Mouse (Mus musculus): ENCODE measurements at regions not wholly inside any gene's neighbourhood (a gene's known extent, or its start where the extent isn't known, plus 50 kb on each side); places are given as distances from the start of the nearest gene placed in this dataset.

DNA sequence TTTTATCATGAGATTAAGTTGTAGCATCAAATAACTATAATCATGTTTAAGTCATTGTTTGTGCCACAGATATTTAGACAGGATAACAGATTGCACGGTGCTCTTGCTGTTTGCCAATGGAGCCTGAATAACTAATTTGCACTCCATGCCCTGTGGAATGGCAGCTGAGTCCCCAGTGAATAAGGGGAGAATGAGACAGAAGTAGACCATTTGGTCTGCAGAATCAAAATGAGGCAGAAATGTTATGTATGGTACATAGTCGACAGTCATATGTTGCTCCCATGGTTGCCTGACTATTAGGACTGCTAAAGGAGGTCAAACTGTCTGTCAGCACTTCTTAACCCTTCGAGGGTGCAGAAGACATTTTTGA is 152.9 kb upstream of the Prr30 start:
- DNase-seq (ENCODE audit: extremely low read depth), result no peak
- no peak overlapping the region for H3K9ac ChIP-seq (ENCODE audit: insufficient read depth, low read depth)
- TF ChIP-seq JUND (conservative IDR thresholded peaks at IDR 0.05; ENCODE audit: low read depth, low read length) (no peak), USF2 (conservative IDR thresholded peaks at IDR 0.05; ENCODE audit: low read depth, low read length) (no peak), MYC (IDR thresholded peaks at IDR 0.05; ENCODE audit: low read depth, low read length) (no peak), POLR2A (IDR thresholded peaks at IDR 0.05; ENCODE audit: low read depth, low read length) (no peak), PAX5 (IDR thresholded peaks at IDR 0.05; ENCODE audit: low read length) (no peak), HCFC1 (IDR thresholded peaks at IDR 0.05; ENCODE audit: low read depth, low read length) (no peak), RAD21 (IDR thresholded peaks at IDR 0.05; ENCODE audit: low read depth, low read length) (no peak), USF1 (IDR thresholded peaks at IDR 0.05; ENCODE audit: low read depth, low read length) (no peak), TCF12 (IDR thresholded peaks at IDR 0.05; ENCODE audit: low read depth, low read length) (no peak), CHD1 (IDR thresholded peaks at IDR 0.05; ENCODE audit: low read depth, low read length) (no peak), ETS1 (conservative IDR thresholded peaks at IDR 0.05; ENCODE audit: low read depth, low read length) (no peak), POLR2AphosphoS2 (IDR thresholded peaks at IDR 0.05; ENCODE audit: low read depth, low read length) (no peak), ZKSCAN1 (IDR thresholded peaks at IDR 0.05; ENCODE audit: borderline replicate concordance, low read depth, low read length) (no peak), BHLHE40 (IDR thresholded peaks at IDR 0.05; ENCODE audit: low read depth, low read length) (no peak)
- in situ Hi-C loops (cut with MboI; ENCODE audit: low pct_ligation_motif_present, low pct_unique_long_range_greater_than_20kb, low sequenced_read_pairs) (no loop called here), dilution Hi-C loops (cut with MboI; ENCODE audit: extremely low pct_ligation_motif_present, extremely low pct_unique_long_range_greater_than_20kb, low sequenced_read_pairs) (no loop called here)
- H3K4me1 ChIP-seq (ENCODE audit: control insufficient read depth in 1 of 2, insufficient read depth in 2 of 2), result no peaks in the 10 kb centered on the region
- H3K27me3 ChIP-seq (replicated peaks), result no peaks in the 10 kb centered on the region
- H3K9me3 ChIP-seq (replicated peaks; ENCODE audit: low read length), result no peaks in the 10 kb centered on the region
- H3K36me3 ChIP-seq (replicated peaks in 1 of 2; ENCODE audit: control insufficient read depth in 1 of 2, insufficient read depth in 1 of 2, low read length in 1 of 2), result no peaks in the 10 kb centered on the region
- no peaks in the 10 kb centered on the region for H3K79me2 ChIP-seq (replicated peaks; ENCODE audit: control insufficient read depth, extremely low read depth, insufficient read depth, poor library complexity, severe bottlenecking)
- H3K27ac ChIP-seq (ENCODE audit: insufficient read depth, low read depth), result no peak overlapping the region
- H3K4me3 ChIP-seq (replicated peaks in 1 of 3; ENCODE audit: low read depth in 2 of 3, low read length in 2 of 3, poor library complexity in 1 of 3), result no peak overlapping the region
- no peak overlapping the region for H3K4me2 ChIP-seq (ENCODE audit: insufficient read depth, low read depth, poor library complexity, severe bottlenecking)

DNA sequence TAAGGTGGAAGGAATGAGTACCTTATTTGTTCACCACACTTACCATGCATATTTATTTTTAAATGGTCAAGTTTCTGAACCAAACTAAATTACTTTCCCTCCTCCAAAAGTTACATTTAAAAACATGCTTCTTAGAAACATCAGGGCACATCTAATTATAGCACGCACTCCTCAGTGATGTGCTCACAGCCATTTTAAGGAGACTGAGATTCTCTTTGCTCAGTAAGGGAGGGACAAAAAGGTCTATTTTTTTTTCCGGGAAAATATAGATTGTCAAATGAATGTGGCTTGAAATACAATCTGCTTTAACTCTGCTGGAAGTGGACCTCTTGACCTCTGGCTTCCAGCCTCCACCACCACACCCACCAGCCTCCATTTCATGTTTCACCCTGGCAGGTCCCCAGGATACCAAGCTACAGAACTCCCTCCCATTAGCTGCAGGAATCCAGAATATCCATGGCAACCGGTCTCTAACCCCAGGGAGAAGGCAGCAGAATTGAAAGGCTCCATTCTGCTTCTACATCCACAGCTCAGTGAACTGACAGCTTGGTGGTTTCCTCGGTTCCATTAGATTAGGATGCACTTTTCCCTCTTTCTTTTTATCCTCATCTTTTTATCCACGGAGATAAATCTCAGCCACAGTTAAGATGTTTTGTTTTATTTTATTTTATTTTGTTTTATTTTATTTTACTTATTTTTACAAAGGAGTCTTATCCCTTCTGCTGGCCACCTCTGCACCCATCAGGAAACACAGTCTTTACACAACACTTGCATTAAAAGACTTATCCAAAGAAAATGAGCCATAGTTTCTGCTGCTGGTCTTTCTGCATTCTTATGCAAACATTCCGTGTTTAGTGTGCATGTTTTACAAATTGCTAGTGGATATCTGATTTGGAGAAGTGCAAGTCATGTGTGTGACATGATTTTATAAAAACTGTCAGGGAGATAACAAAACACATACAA is 152.2 kb upstream of the Prr30 start:
- H3K27me3 ChIP-seq (replicated peaks), result no peaks in the 10 kb centered on the region
- dilution Hi-C loops (cut with MboI; ENCODE audit: extremely low pct_ligation_motif_present, extremely low pct_unique_long_range_greater_than_20kb, low sequenced_read_pairs) (no loop called here), in situ Hi-C loops (cut with MboI; ENCODE audit: low pct_ligation_motif_present, low pct_unique_long_range_greater_than_20kb, low sequenced_read_pairs) (no loop called here)
- H3K9ac ChIP-seq (ENCODE audit: insufficient read depth, low read depth), result no peak overlapping the region
- TF ChIP-seq MAZ (IDR thresholded peaks at IDR 0.05; ENCODE audit: low read depth, low read length) (no peak), ETS1 (conservative IDR thresholded peaks at IDR 0.05; ENCODE audit: low read depth, low read length) (no peak), USF2 (conservative IDR thresholded peaks at IDR 0.05; ENCODE audit: low read depth, low read length) (no peak), RAD21 (IDR thresholded peaks at IDR 0.05; ENCODE audit: low read depth, low read length) (no peak), TBP (conservative IDR thresholded peaks at IDR 0.05; ENCODE audit: low read depth, low read length) (no peak), POLR2A (IDR thresholded peaks at IDR 0.05; ENCODE audit: low read depth, low read length) (no peak), ZNF384 (IDR thresholded peaks at IDR 0.05; ENCODE audit: low read depth, low read length) (no peak), HCFC1 (IDR thresholded peaks at IDR 0.05; ENCODE audit: low read depth, low read length) (no peak), JUN (IDR thresholded peaks at IDR 0.05; ENCODE audit: insufficient read depth, low read depth, low read length) (no peak), CHD1 (IDR thresholded peaks at IDR 0.05; ENCODE audit: low read depth, low read length) (no peak), ZC3H11A (IDR thresholded peaks at IDR 0.05; ENCODE audit: low read depth, low read length) (no peak), TCF12 (IDR thresholded peaks at IDR 0.05; ENCODE audit: low read depth, low read length) (no peak), MYC (IDR thresholded peaks at IDR 0.05; ENCODE audit: low read depth, low read length) (no peak), KAT2A (IDR thresholded peaks at IDR 0.05; ENCODE audit: insufficient replicate concordance, low read length) (no peak), MEF2A (IDR thresholded peaks at IDR 0.05; ENCODE audit: borderline replicate concordance, low read depth, low read length) (no peak), MAFK (IDR thresholded peaks at IDR 0.05; ENCODE audit: insufficient replicate concordance, low read length) (no peak)
- no peak for DNase-seq (ENCODE audit: extremely low read depth)
- H3K79me2 ChIP-seq (replicated peaks; ENCODE audit: control insufficient read depth, extremely low read depth, insufficient read depth, poor library complexity, severe bottlenecking), result no peaks in the 10 kb centered on the region
- no peaks in the 10 kb centered on the region for H3K9me3 ChIP-seq (replicated peaks; ENCODE audit: low read length)
- H3K4me1 ChIP-seq (ENCODE audit: control insufficient read depth in 1 of 2, insufficient read depth in 2 of 2), result no peaks in the 10 kb centered on the region
- no peak overlapping the region for H3K27ac ChIP-seq (ENCODE audit: insufficient read depth, low read depth)
- no peak overlapping the region for H3K4me2 ChIP-seq (ENCODE audit: insufficient read depth, low read depth, poor library complexity, severe bottlenecking)
- H3K36me3 ChIP-seq (replicated peaks in 1 of 2; ENCODE audit: control insufficient read depth in 1 of 2, insufficient read depth in 1 of 2, low read length in 1 of 2), result no peaks in the 10 kb centered on the region
- H3K4me3 ChIP-seq (replicated peaks in 1 of 3; ENCODE audit: low read depth in 2 of 3, low read length in 2 of 3, poor library complexity in 1 of 3), result no peak overlapping the region

Data from CH12.LX (cell line).